Mouse (Mus musculus) CH12.LX (cell line): ENCODE measurements at regions not wholly inside any gene's neighbourhood (a gene's known extent, or its start where the extent isn't known, plus 50 kb on each side); places are given as distances from the start of the nearest gene placed in this dataset.

Experiments
- CHD1 ChIP-seq: IDR thresholded peaks from 2 replicates; pipeline ENCODE4 v1.6.1; 2012; ENCODE audit warnings: low read depth, low read length, improper control_type of control experiment, inconsistent platforms
- CTCF ChIP-seq, 2 experiments: IDR thresholded peaks in 1 of 2; conservative IDR thresholded peaks in 1 of 2; 2 replicates each; pipeline ENCODE4 v1.5.1; 2011 to 2012; ENCODE audit warnings: low read depth in 2 of 2, low read length in 2 of 2, improper control_type of control experiment in 1 of 2, inconsistent platforms in 1 of 2, mild to moderate bottlenecking in 1 of 2, moderate library complexity in 1 of 2
- E2F4 ChIP-seq: IDR thresholded peaks from 2 replicates; pipeline ENCODE4 v1.6.1; 2011; ENCODE audit warnings: low read depth, low read length, improper control_type of control experiment; ENCODE audit not compliant: insufficient replicate concordance
- MEF2A ChIP-seq: IDR thresholded peaks from 2 replicates; pipeline ENCODE4 v1.6.1; 2014; ENCODE audit warnings: low read depth, mild to moderate bottlenecking, inconsistent platforms, low read length, improper control_type of control experiment, borderline replicate concordance
- NELFE ChIP-seq: IDR thresholded peaks from 2 replicates; pipeline ENCODE4 v1.6.1; 2011; ENCODE audit warnings: low read depth, low read length, improper control_type of control experiment
- NRF1 ChIP-seq: IDR thresholded peaks from 2 replicates; pipeline ENCODE4 v1.6.1; 2014; ENCODE audit warnings: low read depth, mild to moderate bottlenecking, inconsistent platforms, low read length, improper control_type of control experiment, moderate library complexity
- POLR2A ChIP-seq: IDR thresholded peaks from 2 replicates; pipeline ENCODE4 v1.6.1; 2011; ENCODE audit warnings: low read depth, mild to moderate bottlenecking, improper control_type of control experiment, low read length
- SIN3A ChIP-seq: IDR thresholded peaks from 2 replicates; pipeline ENCODE4 v1.6.1; 2012; ENCODE audit warnings: low read length, improper control_type of control experiment, inconsistent platforms
- SMC3 ChIP-seq: IDR thresholded peaks from 2 replicates; pipeline ENCODE4 v1.6.1; 2011; ENCODE audit warnings: low read depth, low read length, improper control_type of control experiment
- USF1 ChIP-seq: IDR thresholded peaks from 2 replicates; pipeline ENCODE4 v1.6.1; 2014; ENCODE audit warnings: low read depth, mild to moderate bottlenecking, inconsistent platforms, low read length, improper control_type of control experiment
- ZKSCAN1 ChIP-seq: IDR thresholded peaks from 2 replicates; pipeline ENCODE4 v1.6.1; 2012; ENCODE audit warnings: low read depth, inconsistent platforms, low read length, improper control_type of control experiment, borderline replicate concordance
- ZNF384 ChIP-seq: IDR thresholded peaks from 2 replicates; pipeline ENCODE4 v1.6.1; 2012; ENCODE audit warnings: low read depth, low read length, improper control_type of control experiment, inconsistent platforms

DNA sequence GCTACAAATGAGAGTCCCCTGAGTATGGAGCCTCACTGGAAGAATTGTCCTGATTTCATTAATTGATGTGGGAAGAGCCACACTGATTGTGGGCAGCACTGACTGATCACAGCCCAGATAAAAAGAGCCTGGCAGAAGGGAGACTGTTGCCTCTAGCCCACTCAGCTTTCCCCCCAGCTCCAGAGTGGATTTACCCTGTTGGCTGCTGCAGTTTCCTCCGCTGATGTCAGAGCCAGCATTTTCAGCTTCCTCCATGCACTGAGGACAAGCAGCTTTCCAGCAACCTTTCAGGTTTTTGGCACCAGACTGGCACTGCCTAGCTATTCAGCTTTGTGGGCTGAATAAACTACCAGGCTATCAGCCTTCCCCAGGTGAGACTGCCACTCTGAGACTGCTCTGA is 65.9 kb upstream of the Man1a2 start:
- TF ChIP-seq CTCF (conservative IDR thresholded peaks at IDR 0.05 in 1 of 2, IDR thresholded peaks at IDR 0.05 in 1 of 2; ENCODE audit: low read depth in 2 of 2, low read length in 2 of 2) (no peak), POLR2A (no peak), ZKSCAN1 (no peak), SMC3 (no peak), SIN3A (no peak), NRF1 (no peak), NELFE (no peak), ZNF384 (no peak), E2F4 (no peak), USF1 (no peak), CHD1 (no peak), MEF2A (no peak)
